Mouse (Mus musculus): ENCODE data around the gene Tas1r1. TPM values are rescaled to one million over a fixed set of nuclear protein-coding genes. Genes with fewer than 3 reads are reported as not detected.
A peak's percentile ranks its signal among the peaks of the same experiment; 100 is the strongest.
"Not testable (repeated sequence)": the region's sequence is repeated elsewhere in the genome, so short reads cannot be mapped to it uniquely, and the experiment has no call there.

Tas1r1 gene
- polyA plus RNA-seq, 1 experiment from 2014 or later = 0.65 TPM

DNA sequence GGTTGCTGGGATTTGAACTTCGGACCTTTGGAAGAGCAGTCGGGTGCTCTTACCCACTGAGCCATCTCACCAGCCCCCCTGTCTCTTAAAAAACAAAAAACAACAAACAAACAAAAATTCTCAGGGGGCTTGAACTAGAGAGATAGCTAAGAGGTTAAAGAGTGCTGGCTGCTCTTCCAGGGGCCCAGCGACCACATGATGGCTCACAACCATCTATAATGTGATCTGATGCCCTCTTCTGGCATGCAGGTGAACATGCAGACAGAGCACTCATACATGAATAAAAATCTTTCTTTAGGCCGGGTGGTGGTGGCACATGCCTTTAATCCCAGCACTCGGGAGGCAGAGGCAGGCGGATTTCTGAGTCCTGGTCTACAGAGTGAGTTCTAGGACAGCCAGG lies 1.9 kb downstream of the Tas1r1 start:
- not testable (repeated sequence) for H3K27ac ChIP-seq; H3K36me3 ChIP-seq; DNase-seq (ENCODE audit: low spot score); H3K4me3 ChIP-seq; H3K9me3 ChIP-seq (replicated peaks)
- peaks cover 12% of the 10 kb centered on the region for H3K27me3 ChIP-seq (ENCODE audit: low read depth, poor library complexity, severe bottlenecking)
- WGBS = 91% methylated on average over 6 of the region's 6 CpGs
- peaks cover 29% of the 10 kb centered on the region for H3K4me1 ChIP-seq

DNA sequence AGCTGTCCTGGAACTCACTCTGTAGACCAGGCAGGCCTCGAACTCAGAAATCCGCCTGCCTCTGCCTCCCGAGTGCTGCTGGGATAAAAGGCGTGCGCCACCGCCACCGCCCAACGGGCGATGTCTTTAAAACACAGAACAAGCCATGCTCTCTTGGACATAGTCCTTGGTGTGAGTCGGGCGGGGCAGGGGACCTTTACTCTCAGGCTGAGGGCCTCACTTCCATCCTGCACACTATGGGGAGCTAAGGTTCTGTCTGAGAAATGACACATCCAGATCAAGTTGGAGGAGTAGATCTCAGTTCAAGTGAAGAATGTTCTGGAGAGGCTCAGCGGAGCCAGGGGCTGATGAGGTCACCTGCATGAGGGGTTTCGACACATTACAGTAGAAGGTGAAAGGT lies 5.4 kb downstream of the Tas1r1 start:
- Histone ChIP-seq H3K36me3 (no peaks in the 10 kb centered on the region), H3K4me3 (no peak overlapping the region), H3K27me3 (ENCODE audit: low read depth, poor library complexity, severe bottlenecking) (peaks cover 12% of the 10 kb centered on the region), H3K4me1 (peaks cover 23% of the 10 kb centered on the region), H3K9me3 (replicated peaks) (no peaks in the 10 kb centered on the region), H3K27ac (no peak overlapping the region)
- DNase-seq (ENCODE audit: low spot score) = no peak
- WGBS = 87% methylated on average over 13 of the region's 13 CpGs

- no peaks in the 10 kb centered on the region for H3K9me3 ChIP-seq (replicated peaks)
- 84% methylated on average over 4 of the region's 4 CpGs for WGBS
- peaks cover 12% of the 10 kb centered on the region for H3K27me3 ChIP-seq (ENCODE audit: low read depth, poor library complexity, severe bottlenecking)
- peaks cover 15% of the 10 kb centered on the region for H3K36me3 ChIP-seq
- H3K27ac ChIP-seq = no peak overlapping the region
- no peak overlapping the region for H3K4me3 ChIP-seq
- no peak for DNase-seq (ENCODE audit: low spot score)
- H3K4me1 ChIP-seq = peaks cover 49% of the 10 kb centered on the region
Measured at GRCm38 (mm10) chr4:152029997-152030396, 8.4 kb downstream of the Tas1r1 start.

GRCm38 (mm10) chr4:152029087-152029486 lies 9.3 kb downstream of the Tas1r1 start:
- WGBS = 58% methylated on average over 5 of the region's 5 CpGs
- H3K4me3 ChIP-seq = no peak overlapping the region; the same call in 1 of the 2 replicates
- peaks cover 12% of the 10 kb centered on the region for H3K27me3 ChIP-seq (ENCODE audit: low read depth, poor library complexity, severe bottlenecking)
- no peak overlapping the region for H3K27ac ChIP-seq
- DNase-seq (ENCODE audit: low spot score) = no peak
- H3K9me3 ChIP-seq (replicated peaks) = no peaks in the 10 kb centered on the region
- peaks cover 58% of the 10 kb centered on the region for H3K4me1 ChIP-seq
- peaks cover 24% of the 10 kb centered on the region for H3K36me3 ChIP-seq

DNA sequence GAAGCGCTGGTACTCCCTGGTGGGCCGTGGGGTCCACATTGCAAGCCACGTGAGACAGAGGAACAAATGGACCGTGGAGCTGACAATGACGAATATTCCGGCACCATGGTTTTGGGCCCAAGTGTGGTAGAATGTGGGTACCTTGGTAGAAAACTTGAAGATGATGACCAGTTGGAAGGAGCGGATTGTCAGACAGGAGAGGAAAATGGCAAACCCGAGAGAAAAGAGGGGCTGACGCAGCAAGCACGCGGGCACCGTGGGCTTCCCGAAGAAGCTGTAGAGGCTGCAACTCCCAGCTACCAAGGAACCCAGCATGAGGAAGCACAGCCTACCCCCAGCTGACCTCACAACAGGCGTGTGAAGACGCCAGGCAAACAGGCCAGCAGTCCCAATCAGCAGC lies 9.9 kb downstream of the Tas1r1 start:
- no peaks in the 10 kb centered on the region for H3K9me3 ChIP-seq (replicated peaks)
- peaks cover 30% of the 10 kb centered on the region for H3K36me3 ChIP-seq
- H3K4me1 ChIP-seq = peaks cover 59% of the 10 kb centered on the region
- DNase-seq (ENCODE audit: low spot score) = no peak
- no peak overlapping the region for H3K27ac ChIP-seq
- WGBS = 61% methylated on average over 15 of the region's 15 CpGs
- H3K27me3 ChIP-seq (ENCODE audit: low read depth, poor library complexity, severe bottlenecking) = peaks cover 12% of the 10 kb centered on the region
- H3K4me3 ChIP-seq = peak overlapping the region; percentile 94

DNA sequence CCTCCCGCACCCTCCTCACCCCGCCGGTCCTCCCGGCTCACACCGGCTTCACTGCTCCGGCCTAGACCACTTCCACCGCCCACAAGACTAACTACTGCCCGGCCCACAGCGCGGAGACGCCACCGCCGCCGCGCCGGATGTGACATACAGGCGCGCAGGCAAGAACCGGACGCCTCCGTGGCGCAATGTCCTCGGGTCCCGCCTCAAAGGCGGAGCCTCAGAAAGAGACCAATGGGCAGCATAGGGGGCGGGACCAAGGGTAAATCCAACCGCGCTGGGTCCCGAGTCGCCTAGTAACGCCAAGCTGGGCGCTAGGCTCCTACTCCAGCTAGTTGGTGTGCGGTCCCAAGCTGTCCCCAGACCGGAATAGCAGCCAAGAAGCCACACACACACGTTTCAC lies 10.8 kb downstream of the Tas1r1 start, which contains the start of gene Zbtb48:
Zbtb48 (minus strand) TSS at position 148 of the 400 bp plus-strand sequence.
- H3K27me3 ChIP-seq (ENCODE audit: low read depth, poor library complexity, severe bottlenecking) = peaks cover 11% of the 10 kb centered on the region
- H3K9me3 ChIP-seq (replicated peaks) = no peaks in the 10 kb centered on the region
- H3K27ac ChIP-seq = peak within 1 kb of the TSS; percentile 92
- peak; percentile 93 for DNase-seq (ENCODE audit: low spot score)
- WGBS = 0% methylated on average over 35 of the region's 35 CpGs
- peaks cover 58% of the 10 kb centered on the region for H3K4me1 ChIP-seq
- H3K4me3 ChIP-seq = peak within 1 kb of the TSS; percentile 94
- H3K36me3 ChIP-seq = peaks cover 39% of the 10 kb centered on the region

- H3K27ac ChIP-seq = peak overlapping the region; percentile 92
- peak overlapping the region; percentile 94 for H3K4me3 ChIP-seq
- H3K4me1 ChIP-seq = peaks cover 53% of the 10 kb centered on the region
- 4% methylated on average over 41 of the region's 41 CpGs for WGBS
- H3K27me3 ChIP-seq (ENCODE audit: low read depth, poor library complexity, severe bottlenecking) = peaks cover 5% of the 10 kb centered on the region; the same call in 1 of the 2 replicates
- peaks cover 45% of the 10 kb centered on the region for H3K36me3 ChIP-seq
- no peak for DNase-seq (ENCODE audit: low spot score)
- H3K9me3 ChIP-seq (replicated peaks) = no peaks in the 10 kb centered on the region
Measured at GRCm38 (mm10) chr4:152026751-152027508, 11.4 kb downstream of the Tas1r1 start.

DNA sequence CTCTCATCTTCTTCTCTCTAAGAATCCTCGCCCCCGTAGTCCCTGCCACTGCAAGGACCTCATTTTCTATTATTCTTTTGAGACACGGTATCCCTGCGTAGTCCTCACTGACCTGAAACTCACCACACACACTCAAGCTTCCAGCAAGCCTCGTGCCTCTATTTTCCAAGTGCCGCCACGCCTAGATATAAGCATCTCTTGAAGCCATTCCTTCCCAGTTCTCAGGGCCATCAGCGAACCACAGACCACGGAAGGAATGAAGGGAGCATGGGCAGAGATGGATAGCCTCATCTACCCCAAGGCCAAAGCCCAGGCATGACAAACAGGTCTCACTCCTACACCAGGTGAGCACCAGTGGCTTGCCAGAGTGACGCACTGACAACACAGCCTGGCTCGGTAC lies 13.8 kb downstream of the Tas1r1 start:
- DNase-seq (ENCODE audit: low spot score) = no peak
- Histone ChIP-seq H3K4me1 (peaks cover 46% of the 10 kb centered on the region), H3K27ac (no peak overlapping the region), H3K4me3 (0 out of 2 replicates have a peak overlapping the region, but pooled peaks have one; percentile 6), H3K9me3 (replicated peaks) (no peaks in the 10 kb centered on the region), H3K36me3 (peaks cover 69% of the 10 kb centered on the region), H3K27me3 (ENCODE audit: low read depth, poor library complexity, severe bottlenecking) (no peaks in the 10 kb centered on the region)
- 93% methylated on average over 11 of the region's 11 CpGs for WGBS

DNA sequence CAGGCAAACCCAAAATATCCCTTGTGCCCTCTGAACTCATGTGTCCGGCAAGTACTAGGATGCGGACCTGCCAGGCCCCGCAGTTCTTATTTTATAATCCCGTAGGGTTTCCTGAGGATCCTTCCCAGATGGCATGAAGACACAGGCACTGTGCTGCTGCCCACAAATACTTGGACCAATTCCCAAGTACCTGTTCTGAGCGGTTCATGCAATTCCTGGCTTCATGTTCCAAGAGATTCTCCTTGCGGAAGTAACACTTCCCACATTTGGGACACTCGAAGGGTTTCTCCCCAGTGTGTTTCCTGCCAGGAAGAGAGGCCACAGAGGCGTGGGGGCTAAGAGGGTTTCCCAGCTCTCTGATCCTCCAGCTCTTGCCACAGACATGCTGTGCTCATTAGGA lies 15.9 kb downstream of the Tas1r1 start:
- Histone ChIP-seq H3K36me3 (peaks cover 89% of the 10 kb centered on the region), H3K4me3 (no peak overlapping the region)
- 91% methylated on average over 8 of the region's 8 CpGs for WGBS

GRCm38 (mm10) chr4:152021568-152022097 lies 16.7 kb downstream of the Tas1r1 start:
- 79% methylated on average over 12 of the region's 12 CpGs for WGBS
- H3K36me3 ChIP-seq = peaks cover 98% of the 10 kb centered on the region
- no peak overlapping the region for H3K27ac ChIP-seq
- H3K27me3 ChIP-seq (ENCODE audit: low read depth, poor library complexity, severe bottlenecking) = no peaks in the 10 kb centered on the region
- DNase-seq (ENCODE audit: low spot score) = no peak
- H3K4me3 ChIP-seq = no peak overlapping the region
- H3K9me3 ChIP-seq (replicated peaks) = no peaks in the 10 kb centered on the region
- peaks cover 26% of the 10 kb centered on the region for H3K4me1 ChIP-seq

More for the DNA sequence above, 15.9 kb downstream of the Tas1r1 start:
- H3K27me3 ChIP-seq (ENCODE audit: low read depth, poor library complexity, severe bottlenecking) = no peaks in the 10 kb centered on the region
- peaks cover 33% of the 10 kb centered on the region for H3K4me1 ChIP-seq
- H3K9me3 ChIP-seq (replicated peaks) = no peaks in the 10 kb centered on the region
- no peak for DNase-seq (ENCODE audit: low spot score)
- no peak overlapping the region for H3K27ac ChIP-seq

GRCm38 (mm10) chr4:152020024-152020423 lies 18.3 kb downstream of the Tas1r1 start:
- Histone ChIP-seq H3K9me3 (replicated peaks) (no peaks in the 10 kb centered on the region), H3K4me1 (peaks cover 10% of the 10 kb centered on the region), H3K27ac (no peak overlapping the region), H3K4me3 (no peak overlapping the region), H3K27me3 (ENCODE audit: low read depth, poor library complexity, severe bottlenecking) (no peaks in the 10 kb centered on the region), H3K36me3 (peaks cover 99% of the 10 kb centered on the region)
- DNase-seq (ENCODE audit: low spot score) = no peak
- 94% methylated on average over 21 of the region's 21 CpGs for WGBS

GRCm38 (mm10) chr4:152019073-152019472 lies 19.3 kb downstream of the Tas1r1 start:
- Histone ChIP-seq H3K36me3 (peaks cover 99% of the 10 kb centered on the region), H3K4me3 (no peak overlapping the region), H3K4me1 (peaks cover under 1% of the 10 kb centered on the region), H3K27ac (no peak overlapping the region), H3K27me3 (ENCODE audit: low read depth, poor library complexity, severe bottlenecking) (no peaks in the 10 kb centered on the region), H3K9me3 (replicated peaks) (no peaks in the 10 kb centered on the region)
- no peak for DNase-seq (ENCODE audit: low spot score)
- 92% methylated on average over 6 of the region's 6 CpGs for WGBS

DNA sequence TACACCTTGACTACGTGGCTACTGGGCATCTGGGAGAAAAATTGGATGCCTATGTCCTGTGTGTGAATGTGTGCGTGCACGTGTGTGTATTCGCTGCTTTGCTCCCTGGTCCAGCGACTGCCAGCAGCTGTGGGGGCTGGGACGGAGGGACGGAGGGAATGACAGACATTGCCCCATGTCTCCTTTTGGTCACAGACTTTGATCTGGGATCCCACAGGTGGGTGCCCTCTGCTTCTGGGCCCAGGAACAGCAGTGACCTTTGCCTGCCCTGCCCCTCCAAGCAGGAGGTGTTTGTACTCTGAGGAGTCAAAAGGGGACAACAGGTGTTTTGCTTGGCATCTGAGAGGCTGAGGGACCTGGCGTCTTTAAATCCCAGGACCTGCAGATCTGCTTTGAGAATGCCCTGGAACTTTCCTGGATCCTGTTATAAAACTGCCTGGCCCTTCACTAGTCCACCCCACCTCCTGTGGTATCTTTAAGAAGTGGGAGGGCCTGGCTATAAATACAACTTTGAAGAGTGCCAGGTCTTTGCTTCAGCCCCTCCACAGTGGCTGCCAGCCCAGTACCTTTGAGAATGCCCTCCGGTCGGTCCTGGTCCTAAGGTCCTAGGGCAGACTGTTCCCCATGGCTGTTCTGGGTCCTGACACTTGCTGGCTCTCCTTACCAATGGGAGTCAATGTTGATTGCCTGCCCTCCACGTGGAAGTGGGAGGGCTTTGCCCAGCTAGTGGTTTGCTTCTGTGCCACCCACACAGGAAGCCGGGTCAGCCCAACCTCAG lies 25.1 kb downstream of the Tas1r1 start:
- H3K36me3 ChIP-seq = peaks cover 67% of the 10 kb centered on the region
- H3K27me3 ChIP-seq (ENCODE audit: low read depth, poor library complexity, severe bottlenecking) = peaks cover under 1% of the 10 kb centered on the region; the same call in 1 of the 2 replicates
- H3K27ac ChIP-seq = no peak overlapping the region
- peaks cover 39% of the 10 kb centered on the region for H3K4me1 ChIP-seq
- H3K9me3 ChIP-seq (replicated peaks) = no peaks in the 10 kb centered on the region
- WGBS = 88% methylated on average over 12 of the region's 12 CpGs
- no peak overlapping the region for H3K4me3 ChIP-seq
- no peak for DNase-seq (ENCODE audit: low spot score)

Measured in limb, embryonic 10.5 days (tissue).